Mouse (Mus musculus) fibroblast of lung, adult 2 months (primary cell): ENCODE data around the gene Gnl2.

ENCODE experiments used
- DNase-seq: peaks from one replicate; pipeline ENCODE4 v3.0.0-alpha.2; 2011; ENCODE audit warnings: low read depth

Gene Gnl2

DNA sequence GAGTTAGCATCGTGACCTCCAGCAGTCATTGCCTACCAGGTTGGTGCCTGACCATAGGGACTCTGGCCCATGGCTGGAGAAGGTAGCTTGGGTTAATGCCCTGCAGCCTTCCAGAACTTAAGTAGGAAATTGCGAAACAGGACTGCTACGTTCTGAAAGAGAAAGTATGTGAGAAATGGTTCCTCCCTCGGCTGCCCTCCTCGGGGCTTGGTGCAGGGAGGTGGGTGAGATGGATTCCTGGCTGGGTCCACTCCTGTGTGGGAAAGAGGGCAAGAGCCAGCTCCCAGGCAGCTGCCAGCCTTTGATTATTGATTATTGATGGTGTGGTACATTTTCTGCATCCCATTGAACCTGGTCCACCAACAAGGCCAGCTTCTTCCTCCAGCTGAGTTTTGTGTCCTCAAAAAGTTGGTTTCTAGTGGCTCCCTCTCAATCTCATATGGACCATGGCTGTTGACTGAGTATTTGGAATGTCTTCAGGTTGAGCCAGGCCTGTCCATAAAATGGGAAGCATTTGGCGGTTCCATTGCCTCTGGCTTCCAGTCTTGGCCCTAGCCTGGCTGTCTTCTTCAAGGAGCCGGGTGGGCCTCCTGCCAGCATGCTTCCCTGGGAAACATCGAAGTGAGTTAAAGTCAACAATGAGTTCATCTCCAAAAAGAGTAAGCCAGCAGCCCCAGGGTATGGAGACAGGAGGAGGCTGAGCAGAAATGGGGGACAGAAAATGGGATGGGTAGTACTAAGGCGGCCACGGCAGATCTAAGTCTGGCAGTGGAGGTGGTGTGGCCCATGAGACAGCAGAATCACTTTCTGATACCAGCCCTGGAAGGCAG is at the start of gene Gnl2:
Gene Gnl2 (plus strand): TSS at position 780 of the 830 bp plus-strand sequence.
- peak; percentile 72 for DNase-seq

DNA sequence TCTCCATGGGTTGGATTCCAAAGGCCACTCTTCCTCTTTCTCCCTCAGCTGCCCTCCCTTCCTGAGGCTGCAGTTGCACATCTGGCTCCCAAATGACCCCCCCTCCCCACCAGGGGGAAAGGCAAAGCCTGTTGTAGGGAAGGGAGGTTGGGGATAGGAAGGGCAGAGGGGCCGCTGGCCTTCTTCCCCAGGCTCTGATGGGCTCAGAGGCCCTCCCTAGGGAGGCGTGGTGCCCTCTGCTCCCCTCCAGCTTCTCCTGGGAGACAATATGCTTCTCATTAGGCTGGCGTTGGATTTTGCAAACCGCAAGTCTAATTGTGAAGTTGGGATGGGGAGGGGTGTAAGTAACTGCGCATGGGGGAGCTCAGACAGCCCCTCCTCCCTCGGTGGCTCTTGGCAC is 47.7 kb upstream of the Gnl2 start:
- DNase-seq, result no peak

DNA sequence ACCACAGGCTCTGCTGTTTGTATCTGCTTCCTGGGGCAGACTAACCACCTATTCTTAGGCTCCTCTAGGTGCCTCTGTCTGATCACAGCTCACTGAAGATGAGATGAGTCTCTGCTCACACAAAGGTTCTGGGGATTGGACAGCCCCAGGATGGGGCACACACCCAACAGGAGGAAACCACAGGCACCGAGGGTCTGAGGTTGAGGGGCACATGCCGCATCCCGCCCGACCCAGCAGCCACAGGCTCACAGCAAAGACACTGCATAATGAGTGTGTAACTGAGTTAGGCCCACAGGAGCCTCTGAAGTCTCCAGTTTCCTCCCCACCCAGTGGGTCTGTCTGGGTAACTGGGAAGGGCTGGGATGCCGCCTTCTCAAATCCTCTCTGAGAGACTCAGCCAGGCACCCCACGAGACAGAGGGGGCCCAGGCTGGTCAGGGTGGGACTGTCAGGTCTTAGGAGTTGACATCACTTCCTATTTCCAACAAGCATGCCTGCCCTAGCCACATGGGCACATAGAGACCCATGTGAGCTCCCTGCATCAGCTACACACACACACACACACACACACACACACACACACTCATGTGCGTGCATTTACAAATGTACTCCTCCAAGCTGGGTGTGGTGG is 47.1 kb upstream of the Gnl2 start:
- DNase-seq, result no peak

DNA sequence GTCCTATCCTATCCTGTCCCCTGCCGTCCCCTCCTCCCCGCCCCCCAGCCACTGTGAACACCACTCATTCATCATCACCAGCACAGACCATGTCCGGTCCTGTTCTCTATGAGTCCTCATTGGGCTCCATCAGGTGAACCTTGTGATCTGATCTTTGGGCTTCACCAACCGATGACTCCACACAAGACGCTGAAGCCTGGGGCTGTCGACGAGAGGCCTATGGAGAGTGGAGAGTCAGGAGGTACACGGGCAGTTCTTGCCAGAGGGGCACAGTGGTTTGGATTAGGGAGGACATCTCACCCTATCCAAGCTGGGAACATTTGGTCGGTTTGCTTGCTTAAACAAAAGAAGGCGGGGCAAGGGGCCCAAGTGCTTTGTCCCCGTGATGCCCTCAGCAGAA is 46.2 kb upstream of the Gnl2 start:
- no peak for DNase-seq

DNA sequence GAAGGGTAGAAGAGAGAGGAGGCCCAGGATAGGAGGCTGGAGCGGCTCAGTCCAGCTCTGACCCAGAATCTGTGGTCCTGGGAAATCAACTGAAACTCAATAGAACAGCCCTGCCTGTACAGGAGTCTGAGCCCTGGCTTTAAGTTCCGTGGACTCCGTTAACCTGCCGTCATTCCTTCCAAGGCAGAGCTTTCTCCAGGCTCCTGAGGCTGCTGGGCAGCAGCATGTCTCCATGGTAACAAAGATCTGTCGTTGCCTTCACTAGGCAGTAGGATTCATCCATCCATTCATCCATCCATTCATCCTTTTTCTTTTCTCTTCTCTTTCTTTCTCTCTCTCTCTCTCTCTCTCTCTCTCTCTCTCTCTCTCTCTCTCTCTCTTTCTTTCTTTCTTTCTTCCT is 45.7 kb upstream of the Gnl2 start:
- DNase-seq, result no peak

DNA sequence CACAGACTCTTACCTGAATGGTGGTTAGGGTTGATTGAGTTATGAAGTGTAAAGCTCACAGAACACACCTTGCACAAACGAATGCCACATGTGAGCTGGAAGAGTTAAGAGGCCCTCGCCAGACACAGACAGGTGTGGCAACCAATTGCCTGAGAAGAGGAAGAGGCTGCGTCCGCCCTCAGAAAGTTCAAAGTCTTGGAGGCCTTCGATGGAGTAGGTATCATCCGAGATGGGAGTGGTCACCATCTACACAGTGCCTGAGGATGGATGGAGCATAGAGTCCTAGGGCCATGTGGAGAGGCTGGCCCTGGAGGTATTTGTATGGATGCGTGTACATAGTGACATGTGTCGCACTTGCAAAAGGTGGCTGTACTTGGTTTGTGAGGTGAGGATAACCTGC is 45.3 kb upstream of the Gnl2 start:
- no peak for DNase-seq

DNA sequence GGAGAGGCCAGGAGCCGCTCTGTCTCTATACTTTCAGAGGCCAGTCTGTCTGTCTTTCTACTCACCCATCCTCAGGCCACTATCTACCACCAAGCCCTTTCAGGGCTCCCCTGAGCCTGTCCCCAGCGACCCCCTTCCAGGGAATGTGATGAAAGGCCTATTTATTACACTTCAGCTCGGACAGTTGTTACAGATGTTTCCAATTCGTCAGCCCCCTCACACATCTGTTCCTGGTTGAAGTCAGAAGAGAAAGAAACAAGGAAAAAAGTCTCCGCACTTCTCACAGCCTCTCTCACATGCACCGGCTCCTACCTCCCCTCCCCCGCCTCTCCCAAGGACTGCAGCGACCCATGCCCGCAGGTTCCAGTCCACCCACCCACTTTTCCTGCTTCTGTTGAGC is 44.1 kb upstream of the Gnl2 start:
- no peak for DNase-seq

DNA sequence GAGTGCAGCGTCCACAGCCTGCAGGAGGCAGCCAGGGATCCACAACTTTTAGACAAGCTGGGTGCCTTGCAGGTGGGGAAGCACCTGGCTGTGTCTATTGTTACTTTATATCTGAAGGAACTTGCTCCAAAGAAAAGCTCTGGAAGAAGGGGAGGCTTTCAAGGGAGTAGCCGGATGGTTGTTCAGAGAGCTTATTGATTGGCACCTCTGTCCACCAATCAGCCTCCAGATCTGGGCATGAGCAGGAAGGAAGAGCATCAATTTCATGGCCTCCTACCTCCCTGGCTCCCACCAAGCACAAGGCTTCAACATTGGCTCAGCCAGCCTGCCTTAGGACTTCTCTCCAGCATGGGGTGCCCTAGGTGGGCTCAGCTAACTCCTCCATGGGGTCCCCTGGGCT is 43.1 kb upstream of the Gnl2 start:
- no peak for DNase-seq

DNA sequence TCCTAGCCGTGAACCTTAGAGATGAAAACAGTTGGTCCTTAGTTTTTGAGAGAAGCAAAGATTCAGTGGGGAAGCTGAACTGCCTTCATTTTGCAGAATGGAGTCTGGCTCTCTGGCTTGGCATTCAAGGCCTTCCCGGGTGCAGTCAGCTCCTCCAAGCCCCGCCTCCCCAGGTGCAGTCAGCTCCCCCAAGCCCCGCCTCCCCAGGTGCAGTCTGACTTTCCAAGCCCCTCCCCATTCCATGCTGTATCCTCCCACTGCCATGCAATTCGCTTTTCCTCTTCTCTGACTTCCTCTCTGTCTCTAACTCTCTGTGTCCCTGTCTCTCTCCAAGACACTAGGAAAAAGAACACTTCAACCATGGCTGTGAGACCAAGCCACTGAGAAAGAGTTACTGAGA is 38.2 kb upstream of the Gnl2 start:
- no peak for DNase-seq

DNA sequence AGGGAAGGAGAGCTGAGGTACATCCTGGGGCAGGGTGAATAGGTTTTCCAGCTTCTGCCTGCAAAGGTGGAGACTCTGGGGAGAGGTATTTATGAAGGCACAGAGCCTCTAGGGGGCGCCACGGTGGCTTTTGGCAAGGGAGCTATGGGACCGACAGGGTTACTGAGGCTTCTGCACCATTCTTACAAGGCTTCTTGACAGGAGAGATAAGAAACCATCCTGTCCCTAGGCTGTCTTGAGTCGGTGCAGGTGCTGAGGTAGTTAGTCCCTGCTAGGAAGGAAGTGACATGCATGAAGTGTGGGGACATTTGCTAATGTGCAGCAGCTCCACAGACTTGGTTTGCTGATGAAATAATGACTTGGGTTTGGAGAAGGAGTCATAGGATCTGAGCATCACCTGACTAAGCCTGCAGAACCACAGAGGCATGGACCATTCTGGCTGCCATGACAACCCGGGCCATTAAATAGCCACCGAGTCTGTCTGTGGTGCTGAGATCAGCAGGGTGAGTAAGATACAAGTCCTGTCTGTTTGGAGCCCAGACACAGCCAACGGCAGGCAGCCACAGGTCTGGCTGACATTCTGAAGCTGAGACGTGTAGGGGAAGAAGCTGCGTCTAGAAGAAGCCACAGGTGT is 32.4 kb upstream of the Gnl2 start:
- DNase-seq, result no peak

DNA sequence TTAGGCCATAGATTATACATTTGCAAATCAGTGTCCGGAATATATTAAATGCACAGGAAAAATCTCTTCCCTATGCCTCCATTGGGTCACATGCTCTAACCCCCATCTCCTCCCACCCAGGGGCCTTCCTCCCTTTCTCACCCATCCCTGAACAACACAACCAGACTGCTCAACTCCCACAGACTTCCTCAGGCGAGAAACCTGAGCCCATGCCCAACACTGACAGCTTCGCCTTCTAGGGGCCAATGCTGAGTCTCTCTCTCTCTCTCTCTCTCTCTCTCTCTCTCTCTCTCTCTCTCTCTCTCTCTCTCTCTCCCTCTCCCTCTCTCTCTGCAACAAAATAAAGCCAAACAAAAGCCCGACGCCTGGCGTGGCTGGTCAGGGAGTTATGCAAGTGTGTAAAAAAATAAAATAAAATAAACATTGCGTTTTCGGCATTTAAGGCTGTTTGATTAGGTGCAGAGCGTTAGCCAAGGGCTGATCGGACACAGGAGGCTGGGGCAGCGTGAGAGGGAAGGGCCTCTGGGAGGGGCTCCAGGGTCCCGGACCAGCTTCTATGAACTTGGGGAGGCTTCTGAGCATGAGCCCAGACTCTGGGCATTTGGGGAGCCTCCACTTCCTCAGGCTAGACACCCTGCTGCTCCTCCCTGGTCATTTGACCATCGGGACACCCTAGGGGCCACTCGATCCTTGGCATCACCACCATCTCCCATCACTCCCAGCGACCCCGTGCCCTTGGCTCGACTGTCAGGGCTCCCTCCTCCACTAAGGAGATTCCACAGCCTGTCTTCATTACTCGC is 31.3 kb upstream of the Gnl2 start:
- DNase-seq, result no peak

DNA sequence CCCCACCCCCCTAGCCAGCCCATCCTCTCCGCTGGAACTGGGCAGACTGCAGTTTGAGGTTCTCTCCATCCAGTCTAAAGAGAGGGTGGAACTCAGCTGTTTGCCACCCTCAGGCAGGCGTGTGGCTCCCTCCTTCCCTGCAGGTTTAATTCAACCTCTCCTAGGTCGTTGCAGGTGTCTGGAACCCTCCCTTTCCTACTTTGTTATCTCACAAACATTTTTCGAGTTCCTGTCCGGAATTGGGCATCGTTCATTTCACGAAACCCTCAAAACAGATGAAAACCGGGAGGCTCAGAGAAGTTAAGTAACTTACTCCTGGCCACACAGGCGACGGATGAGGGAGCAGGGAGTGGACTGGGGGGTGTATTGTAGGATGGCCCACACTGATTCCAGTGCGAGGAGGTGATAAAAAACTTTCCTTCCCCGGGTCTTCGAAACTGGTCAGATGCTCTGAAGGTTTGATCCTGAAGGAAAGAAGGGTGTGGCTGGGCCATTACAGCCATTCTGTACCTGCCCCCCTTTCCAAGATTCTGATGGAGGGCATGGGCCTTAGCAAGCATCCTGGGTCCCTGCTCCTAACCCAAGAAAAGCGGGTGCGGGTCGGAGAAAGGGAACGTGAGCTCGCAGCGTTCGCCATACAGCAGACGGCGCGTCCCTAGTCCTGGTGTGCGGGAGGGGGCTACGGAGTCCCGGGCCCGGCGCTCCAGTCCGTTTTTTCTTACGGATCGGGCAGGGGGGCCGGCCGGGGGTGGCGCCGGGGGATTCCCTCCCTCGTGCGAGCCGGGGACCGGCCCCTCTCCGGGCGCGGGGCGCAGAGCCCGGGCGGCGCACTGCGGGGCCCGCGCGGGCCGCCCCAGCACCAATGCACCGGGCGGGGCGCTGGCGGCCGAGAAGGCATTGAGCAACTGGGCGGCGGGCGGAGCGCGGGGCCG is 30.4 kb upstream of the Gnl2 start, which contains the start of gene Rspo1:
Gene Rspo1 (plus strand): TSS at position 760 of the 932 bp plus-strand sequence.
- no peak for DNase-seq

DNA sequence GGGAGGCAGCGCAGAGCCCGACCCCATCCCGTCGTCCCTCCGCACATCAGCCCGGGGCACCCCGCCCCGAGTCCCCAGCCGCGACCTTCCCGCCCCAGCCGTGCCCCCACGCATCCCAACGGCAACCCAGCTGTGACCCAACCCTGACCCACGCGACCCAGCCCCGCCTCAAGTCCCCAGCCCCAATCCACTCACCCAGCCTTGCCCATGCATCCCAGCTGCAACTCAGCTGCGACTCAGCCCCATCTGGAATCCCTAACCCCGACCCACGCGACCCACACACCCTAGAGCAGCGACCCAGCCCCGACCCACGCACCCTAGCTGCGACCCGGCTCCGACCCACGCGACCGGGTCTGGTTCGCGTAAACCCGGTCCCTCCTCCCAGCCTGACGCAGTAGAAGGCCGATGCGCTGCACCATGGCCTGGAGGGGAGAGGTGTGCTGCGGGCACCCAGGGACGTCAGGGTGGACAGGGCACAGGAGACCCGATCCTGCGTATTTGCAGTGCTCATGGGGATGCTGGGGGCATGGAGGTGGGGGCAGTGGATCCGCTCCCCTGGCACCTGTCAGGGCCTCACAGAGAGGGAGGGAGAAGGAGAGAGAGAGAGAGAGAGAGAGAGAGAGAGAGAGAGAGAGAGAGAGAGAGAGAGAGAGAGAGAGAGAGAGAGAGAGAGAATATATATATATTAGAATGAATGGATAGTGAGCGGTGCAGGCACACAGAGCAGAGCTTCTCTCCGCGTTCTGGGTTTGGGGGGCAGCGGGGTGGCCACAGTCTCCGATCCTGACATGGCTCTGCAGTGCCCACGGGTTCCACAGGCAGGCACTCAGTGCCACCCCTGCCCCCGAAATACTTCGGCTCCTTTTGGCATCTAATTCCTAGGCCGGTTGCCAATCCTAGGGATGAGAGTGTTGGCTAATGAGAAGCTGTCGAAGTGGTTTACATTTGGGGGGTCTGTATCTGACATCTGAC is 29.4 kb upstream of the Gnl2 start:
- no peak for DNase-seq

DNA sequence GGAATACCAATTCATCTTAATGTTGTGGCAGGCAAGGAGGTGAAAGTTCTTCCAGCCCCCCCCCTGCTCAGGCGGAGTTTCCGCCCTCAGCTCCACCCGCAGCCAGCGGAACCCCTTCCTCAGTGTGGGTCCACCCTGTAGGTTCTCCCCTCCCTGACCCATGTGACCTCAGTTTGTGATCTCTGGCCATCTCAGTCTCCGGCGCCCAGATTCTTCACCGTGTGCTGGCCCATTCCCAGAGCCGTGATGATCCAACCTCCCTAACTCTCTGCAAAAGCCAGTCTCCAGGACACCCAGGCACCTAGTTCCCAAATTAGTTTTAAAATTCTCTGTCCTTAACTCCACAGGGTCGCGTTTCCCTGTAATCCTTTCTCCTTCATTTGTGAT is 28.7 kb upstream of the Gnl2 start:
- DNase-seq, result no peak

DNA sequence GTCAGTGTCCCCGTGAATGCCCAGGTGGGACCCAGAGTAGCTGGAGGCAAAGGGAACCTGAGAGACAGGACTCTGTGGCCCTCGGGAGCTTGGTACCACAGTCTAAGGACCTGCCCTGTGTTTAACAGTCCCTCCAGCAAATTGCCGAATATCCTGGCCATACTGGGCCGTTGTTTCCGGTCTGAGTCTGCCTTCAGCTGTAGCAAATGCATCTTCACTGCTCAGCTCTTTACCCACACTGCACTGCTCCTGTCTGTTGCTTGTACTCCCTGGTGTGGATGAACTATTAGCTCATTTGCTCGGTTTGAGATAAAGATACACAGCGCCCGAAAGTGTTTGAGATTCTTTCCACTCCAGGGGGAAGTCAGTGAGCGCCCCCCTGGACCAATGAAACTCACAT is 28.0 kb upstream of the Gnl2 start:
- DNase-seq, result no peak

DNA sequence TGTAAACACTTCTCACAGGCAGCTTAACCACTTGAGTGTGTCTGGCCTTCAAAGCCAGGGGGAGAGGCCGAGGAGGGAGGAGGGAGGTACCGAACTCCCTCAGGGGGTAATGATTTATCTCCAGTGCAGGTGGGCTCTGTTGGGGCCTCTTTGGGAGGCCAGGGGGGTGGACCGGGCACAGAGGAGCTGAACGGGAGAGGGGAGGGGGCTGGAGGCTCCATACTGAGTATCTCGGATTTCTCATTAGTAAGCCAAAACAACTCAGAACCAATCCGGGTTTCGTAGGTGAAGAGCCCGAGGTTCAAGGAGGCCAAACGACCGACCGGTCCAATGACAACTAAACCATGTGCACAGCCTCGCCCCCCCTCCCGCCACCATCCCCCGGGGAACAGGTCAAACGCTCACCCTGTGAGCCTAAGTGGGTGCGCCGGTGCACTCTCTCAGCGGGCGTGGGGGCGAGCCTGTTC is 26.6 kb upstream of the Gnl2 start:
- no peak for DNase-seq

DNA sequence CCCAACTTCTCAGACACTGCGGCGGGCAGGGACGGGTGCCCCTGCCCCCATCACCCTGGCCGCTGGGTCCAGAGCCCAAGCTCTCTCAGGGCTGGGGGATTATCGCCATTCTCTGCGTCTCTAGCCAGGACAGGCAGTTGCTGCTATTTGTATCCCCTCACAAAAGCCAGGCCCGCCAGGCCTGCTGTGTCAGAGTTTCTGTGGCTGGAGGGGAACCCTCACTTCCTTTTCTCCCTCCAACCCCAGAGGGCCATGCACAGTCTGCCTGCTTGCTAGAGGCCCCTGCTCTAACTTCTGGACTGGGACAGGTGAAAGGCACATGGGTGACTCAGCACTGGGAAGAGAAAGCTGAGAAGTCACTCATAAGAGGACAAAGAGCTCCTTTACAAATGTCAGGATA is 26.1 kb upstream of the Gnl2 start:
- DNase-seq, result no peak

DNA sequence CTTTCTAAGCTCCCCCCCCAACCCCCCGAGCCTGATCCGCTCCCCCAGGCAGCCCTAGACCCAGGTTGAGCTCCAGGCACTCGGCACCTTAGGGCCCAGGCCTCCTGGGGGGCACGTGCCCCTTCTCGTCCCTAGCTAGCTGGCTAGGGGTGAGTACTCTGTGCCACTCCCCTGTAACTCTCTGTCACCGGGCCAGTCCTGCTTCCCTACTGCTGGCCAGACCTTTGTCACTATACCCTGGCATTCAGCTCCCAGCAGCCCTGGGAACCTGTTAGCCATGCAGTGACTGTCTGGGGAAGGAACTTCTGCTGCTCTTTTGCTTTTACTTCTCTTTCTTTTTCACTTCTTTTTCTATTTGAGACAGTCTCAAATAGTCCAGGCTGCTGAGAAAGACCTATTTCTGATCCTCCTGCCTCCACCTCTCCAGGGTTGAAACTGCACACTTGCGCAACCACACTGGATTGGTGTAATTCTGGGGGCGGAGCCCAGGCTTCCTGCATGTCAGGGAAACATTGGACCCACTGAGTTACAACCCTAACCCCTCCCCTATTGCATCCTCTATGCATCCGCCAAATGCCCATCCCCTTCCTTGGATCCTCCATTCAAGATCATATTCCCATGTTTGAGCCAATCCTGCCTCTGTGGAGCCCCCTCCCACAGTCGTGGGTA is 18.8 kb upstream of the Gnl2 start:
- DNase-seq, result no peak

DNA sequence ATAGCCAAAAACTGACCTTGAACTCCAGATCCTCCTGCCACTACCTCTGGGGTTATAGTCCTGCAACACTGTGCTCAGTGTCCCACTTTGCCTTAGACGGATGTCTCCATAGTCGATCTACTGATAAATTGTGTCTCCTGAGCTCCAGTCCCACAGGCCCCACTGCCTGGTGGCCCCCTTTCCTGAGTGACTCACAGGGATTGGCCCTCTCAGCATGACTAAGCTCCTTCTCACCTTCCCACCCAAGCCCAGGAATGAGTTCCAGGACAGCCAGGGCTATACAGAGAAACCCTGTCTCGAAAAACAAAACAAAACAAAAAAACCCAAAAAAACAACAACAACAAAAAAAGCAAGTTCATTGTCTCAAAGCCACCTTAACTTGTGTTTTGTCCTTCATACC is 16.8 kb upstream of the Gnl2 start:
- DNase-seq, result no peak
